Mouse (Mus musculus) small intestine, adult 2 months (tissue): ENCODE measurements around the gene Cacna2d1. TPM values are rescaled to one million over a fixed set of nuclear protein-coding genes. Genes with fewer than 3 reads are reported as not detected.

ENCODE experiments used
- H3K27ac ChIP-seq: fragments of 200-500 bp; 2 replicates; pipeline ENCODE4 v1.5.1; 2012; ENCODE audit warnings: low read depth, low read length, control low read depth, inconsistent platforms; ENCODE audit not compliant: insufficient read depth
- H3K27me3 ChIP-seq: fragments of 200-500 bp; 2 replicates; pipeline ENCODE4 v1.6.1; 2012; ENCODE audit warnings: mild to moderate bottlenecking, moderate library complexity, low read length, inconsistent platforms; ENCODE audit not compliant: control insufficient read depth, insufficient read depth
- H3K36me3 ChIP-seq: fragments of 200-500 bp; 2 replicates; pipeline ENCODE4 v1.6.1; 2012; ENCODE audit warnings: mild to moderate bottlenecking, low read length, control low read depth, inconsistent platforms; ENCODE audit not compliant: control insufficient read depth, insufficient read depth
- H3K4me1 ChIP-seq: fragments of 200-500 bp; 2 replicates; pipeline ENCODE4 v1.6.1; 2012; ENCODE audit warnings: low read length, inconsistent platforms, mixed read lengths; ENCODE audit not compliant: control insufficient read depth, insufficient read depth, insufficient read length
- H3K4me3 ChIP-seq: fragments of 200-500 bp; 2 replicates; pipeline ENCODE4 v1.5.1; 2012; ENCODE audit warnings: low read depth, mild to moderate bottlenecking, control low read depth, inconsistent platforms, low read length, moderate library complexity
- CTCF ChIP-seq: fragments of 200-500 bp; IDR thresholded peaks from 2 replicates; pipeline ENCODE4 v1.5.1; 2012; ENCODE audit warnings: low read depth, mild to moderate bottlenecking, control low read depth, inconsistent platforms, low read length, moderate library complexity, mixed read lengths; ENCODE audit not compliant: insufficient replicate concordance, insufficient read length; ENCODE audit errors: extremely low read depth
- POLR2A ChIP-seq: fragments of 200-500 bp; IDR thresholded peaks from 2 replicates; pipeline ENCODE4 v1.6.1; 2012; ENCODE audit warnings: low read depth, mild to moderate bottlenecking, control low read depth, inconsistent platforms, low read length, moderate library complexity
- WGBS: fragments of 180-500 bp; shearing (Covaris S2); methylation state at CpG from one replicate; pipeline ENCODE4 v1.1.7; 2018; 5-methylcytosine and 5-hydroxymethylcytosine counted together
- polyA plus RNA-seq: library from polyadenylated mRNA; depleted of rRNA; stranded (reverse); fragments of >200 nt; gene quantifications from 2 replicates; pipeline ENCODE4 v1.2.3, GENCODE M21; 2012

Gene Cacna2d1
- polyA plus RNA-seq, 1 experiment = 0.65 TPM

DNA sequence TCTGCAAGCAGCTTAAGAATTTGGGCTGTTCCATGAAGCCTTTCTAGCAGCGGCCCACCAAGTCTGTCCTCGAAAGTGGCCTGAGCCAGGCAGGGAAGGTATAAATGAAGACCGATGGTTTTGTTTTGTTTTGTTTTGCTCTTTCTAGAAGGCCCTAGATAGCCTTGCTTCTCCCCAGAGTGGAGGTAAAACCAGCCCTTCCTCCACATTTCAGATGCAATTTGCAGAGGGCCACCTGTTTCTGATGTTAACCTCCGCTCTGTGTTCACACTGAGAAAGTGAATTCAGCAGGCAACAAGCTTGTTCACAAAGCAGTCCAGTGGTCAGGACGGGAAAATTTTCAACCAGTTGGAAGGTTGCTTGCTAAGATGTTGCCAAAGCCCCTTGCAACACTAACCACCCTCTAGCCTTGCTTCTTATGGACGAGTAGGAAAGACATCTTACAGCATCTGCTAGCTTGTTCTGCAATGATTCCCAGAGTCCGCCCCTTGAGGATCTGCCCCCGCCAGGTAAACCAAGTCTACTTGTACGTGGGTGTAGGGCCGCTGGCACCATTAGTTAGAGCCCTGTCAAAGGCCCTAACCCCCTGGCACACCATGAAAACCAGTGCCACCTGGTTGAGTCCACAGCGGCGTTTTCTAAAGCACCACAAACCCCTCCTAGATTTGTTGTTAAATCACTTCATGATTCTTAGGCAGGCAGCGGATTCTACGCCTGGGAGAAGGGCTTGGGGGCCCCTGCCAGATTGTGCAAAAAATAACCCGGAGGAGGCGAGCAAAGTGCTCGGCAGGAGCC is 713 bp upstream of the Cacna2d1 start:
- Histone ChIP-seq H3K4me1 (peaks cover 2% of the 10 kb centered on the region; the same call in 1 of the 2 replicates), H3K36me3 (no peaks in the 10 kb centered on the region), H3K27ac (no peak overlapping the region), H3K27me3 (peaks cover 19% of the 10 kb centered on the region), H3K4me3 (peak overlapping the region; percentile 73)
- WGBS = 15% methylated on average over 17 of the region's 17 CpGs
- no peak for TF ChIP-seq POLR2A
- no peak for TF ChIP-seq CTCF

DNA sequence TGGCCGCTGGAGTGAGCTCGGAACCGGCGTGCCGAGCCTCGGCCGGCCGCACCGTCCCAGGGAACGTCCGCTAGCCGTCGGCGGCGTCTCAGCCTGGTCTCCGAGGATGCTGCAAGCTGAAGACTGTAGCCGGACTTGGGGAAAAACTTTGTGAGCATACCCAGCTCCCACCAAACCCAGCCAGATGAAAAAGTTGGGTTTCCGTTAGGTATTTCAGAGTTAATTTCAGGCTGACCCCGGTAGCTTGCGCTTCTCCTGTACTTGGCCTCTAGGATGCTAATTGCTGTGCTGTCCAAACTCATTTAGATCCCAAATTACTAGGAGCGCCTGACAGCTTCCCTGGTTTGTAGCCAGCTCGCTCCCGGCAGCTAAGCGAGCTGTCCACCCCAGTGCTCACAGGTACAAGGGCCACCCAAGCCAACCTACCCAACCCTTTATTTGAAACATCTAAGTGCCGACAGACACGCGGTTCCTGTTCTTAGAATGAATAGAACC is 790 bp downstream of the Cacna2d1 start:
- no peak for TF ChIP-seq POLR2A
- TF ChIP-seq CTCF = no peak
- WGBS = 6% methylated on average over 27 of the region's 27 CpGs
- Histone ChIP-seq H3K4me3 (peak overlapping the region; percentile 73), H3K27ac (no peak overlapping the region), H3K36me3 (no peaks in the 10 kb centered on the region), H3K27me3 (peaks cover 19% of the 10 kb centered on the region), H3K4me1 (peaks cover 2% of the 10 kb centered on the region; the same call in 1 of the 2 replicates)

DNA sequence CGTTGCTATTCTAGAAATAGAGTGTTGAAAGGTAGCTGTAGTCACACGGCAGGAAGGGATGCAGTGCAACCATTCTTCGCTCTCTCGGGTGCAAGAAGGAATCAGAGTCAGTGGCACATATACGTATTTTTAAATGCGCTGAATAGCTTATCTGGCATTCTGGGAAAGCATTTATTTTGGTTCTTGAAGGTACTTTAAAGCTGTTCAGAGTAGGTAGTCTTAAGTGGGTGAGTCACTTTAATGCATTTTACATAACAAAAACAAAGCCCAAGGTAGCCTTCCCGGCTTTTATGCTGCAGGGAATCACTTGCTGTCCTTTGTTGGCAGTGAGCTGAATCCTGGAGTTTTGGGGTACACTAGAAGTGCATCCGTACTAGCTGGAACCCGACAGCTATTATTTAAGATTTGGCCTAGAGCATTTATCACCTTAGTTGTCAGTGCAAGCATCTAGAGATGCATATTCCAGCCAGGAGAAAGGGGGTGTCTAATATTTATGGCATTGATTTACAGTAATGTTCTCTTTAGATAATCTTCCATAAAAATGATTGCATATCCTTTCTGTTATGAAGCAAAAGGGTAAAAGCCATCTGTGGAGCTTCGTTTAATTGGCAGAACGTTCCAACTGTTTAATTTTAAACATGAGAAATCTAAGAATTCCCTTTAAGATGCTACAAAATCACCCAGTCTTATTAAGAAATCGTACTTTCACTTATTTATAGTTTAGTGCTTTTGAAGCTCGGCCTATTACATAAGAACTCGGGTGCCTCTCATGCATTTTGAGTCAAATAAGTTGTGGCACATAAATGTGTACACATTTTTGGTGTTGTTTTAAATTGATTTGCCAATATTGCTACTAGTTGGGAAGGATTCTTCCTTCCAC is 1.6 kb downstream of the Cacna2d1 start:
- TF ChIP-seq CTCF (no peak), POLR2A (no peak)
- WGBS = 48% methylated on average over 14 of the region's 14 CpGs
- no peak overlapping the region for H3K27ac ChIP-seq
- H3K4me3 ChIP-seq = no peak overlapping the region
- H3K27me3 ChIP-seq = peaks cover 19% of the 10 kb centered on the region
- H3K36me3 ChIP-seq = no peaks in the 10 kb centered on the region
- H3K4me1 ChIP-seq = peaks cover 2% of the 10 kb centered on the region; the same call in 1 of the 2 replicates

DNA sequence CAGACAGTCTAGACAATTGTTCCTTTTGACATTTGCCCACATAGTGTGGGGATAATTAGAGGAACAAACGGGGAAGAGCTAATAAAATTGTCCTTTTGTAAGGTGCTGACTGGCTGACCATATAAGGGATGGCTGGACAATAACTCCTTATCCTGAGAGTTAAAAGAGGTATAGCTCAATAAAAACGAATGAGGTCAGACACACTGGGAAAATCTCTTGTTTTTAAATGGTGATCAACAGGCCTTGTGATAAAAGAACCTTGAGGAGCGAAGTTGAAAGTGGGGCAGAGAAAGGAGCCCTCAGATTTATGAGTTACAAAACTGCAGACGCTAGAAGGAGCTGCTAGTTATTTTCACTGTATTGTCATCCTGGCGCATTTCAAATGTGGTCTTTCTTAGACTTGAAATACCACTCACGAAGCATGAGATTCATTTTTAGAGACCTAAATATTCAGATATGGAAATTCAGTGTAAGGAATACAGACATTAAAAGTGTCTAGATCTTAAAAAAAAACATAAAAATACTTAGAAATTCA is 6.8 kb downstream of the Cacna2d1 start:
- no peaks in the 10 kb centered on the region for H3K27me3 ChIP-seq
- 48% methylated on average over 6 of the region's 6 CpGs for WGBS
- H3K27ac ChIP-seq = no peak overlapping the region
- TF ChIP-seq CTCF (no peak), POLR2A (no peak)
- H3K4me3 ChIP-seq = no peak overlapping the region
- no peaks in the 10 kb centered on the region for H3K36me3 ChIP-seq
- H3K4me1 ChIP-seq = no peaks in the 10 kb centered on the region

DNA sequence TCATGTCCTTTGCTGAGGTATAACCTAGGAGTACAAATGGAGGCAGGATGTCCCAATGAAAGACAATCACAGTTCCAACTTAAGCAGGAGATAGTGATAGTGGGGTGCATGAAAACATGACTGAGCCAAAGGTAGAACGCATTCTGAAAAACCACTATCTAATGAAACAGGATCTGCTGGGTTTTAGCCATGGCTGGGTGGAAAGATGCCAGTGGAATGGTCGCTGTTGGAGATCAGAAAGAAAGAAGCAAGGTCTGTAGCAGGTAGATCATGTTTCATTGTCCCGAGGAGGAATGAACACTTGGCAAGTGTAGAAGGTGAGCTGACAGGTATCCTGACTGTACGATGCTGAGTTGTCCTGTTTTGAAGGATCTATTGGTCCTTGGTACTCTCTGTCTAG is 7.6 kb downstream of the Cacna2d1 start:
- H3K27me3 ChIP-seq = no peaks in the 10 kb centered on the region
- H3K36me3 ChIP-seq = no peaks in the 10 kb centered on the region
- H3K4me3 ChIP-seq = no peak overlapping the region
- H3K4me1 ChIP-seq = no peaks in the 10 kb centered on the region
- WGBS = 74% methylated on average over 4 of the region's 4 CpGs
- no peak overlapping the region for H3K27ac ChIP-seq
- no peak for TF ChIP-seq POLR2A
- TF ChIP-seq CTCF = no peak

DNA sequence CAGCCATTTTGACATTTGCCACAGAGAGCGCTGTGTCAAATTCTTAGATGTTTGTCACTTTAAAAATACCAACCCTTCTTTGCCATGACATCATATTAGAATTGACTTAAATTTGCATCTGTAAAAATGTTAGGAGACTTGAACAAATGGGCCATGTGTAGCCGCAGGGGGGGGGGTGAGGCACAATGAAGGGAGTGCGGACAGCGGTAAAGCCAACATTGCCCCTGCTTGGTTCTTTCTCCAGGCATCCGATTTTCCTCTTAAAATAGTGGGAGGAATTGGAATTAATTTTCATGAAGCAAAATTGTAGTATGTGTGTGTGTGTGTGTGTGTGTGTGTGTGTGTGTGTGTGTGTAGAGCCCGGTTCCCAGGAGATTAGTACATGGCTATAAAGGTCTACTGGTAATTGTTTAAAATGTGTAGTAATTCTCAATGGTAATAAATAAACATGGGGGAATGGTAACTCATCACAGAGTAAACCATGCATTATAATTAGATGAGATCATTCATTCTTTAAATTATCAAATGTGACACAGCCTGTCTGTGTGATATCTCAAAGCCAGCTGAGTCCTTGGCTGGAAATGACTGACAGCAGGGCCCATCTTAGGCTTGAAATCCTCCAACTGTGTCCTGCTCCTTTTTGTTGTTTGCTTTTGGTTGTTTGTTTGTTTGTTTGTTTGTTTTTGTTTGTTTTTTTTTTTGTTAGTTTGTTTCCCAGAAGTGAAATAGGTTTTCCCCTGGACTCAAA is 14.0 kb downstream of the Cacna2d1 start:
- 95% methylated on average over 6 of the region's 6 CpGs for WGBS
- no peaks in the 10 kb centered on the region for H3K4me1 ChIP-seq
- no peak overlapping the region for H3K4me3 ChIP-seq
- H3K27ac ChIP-seq = no peak overlapping the region
- H3K36me3 ChIP-seq = no peaks in the 10 kb centered on the region
- TF ChIP-seq CTCF = no peak
- no peak for TF ChIP-seq POLR2A
- no peaks in the 10 kb centered on the region for H3K27me3 ChIP-seq
